Mouse (Mus musculus) A20 (cell line): Measurements from ENCODE around the gene Pias1.
A peak's percentile ranks its signal among the peaks of the same experiment; 100 is the strongest.
"Not testable (repeated sequence)": the region's sequence is repeated elsewhere in the genome, so short reads cannot be mapped to it uniquely, and the experiment has no call there.

Experiments
- DNase-seq: peaks from one replicate; pipeline ENCODE4 v3.0.0-alpha.2; 2011; ENCODE audit warnings: low read depth, low spot score

The Pias1 gene

GRCm38 (mm10) chr9:62944063-62944462 is 43.7 kb downstream of the Pias1 start:
- DNase-seq: no peak

GRCm38 (mm10) chr9:62940966-62941365 is 46.8 kb downstream of the Pias1 start:
- no peak for DNase-seq

- DNase-seq: no peak
These were observed 51.9 kb downstream of the Pias1 start for GRCm38 (mm10) chr9:62935854-62936253.

GRCm38 (mm10) chr9:62934700-62935400 is 52.9 kb downstream of the Pias1 start:
- DNase-seq: peak; percentile 50

GRCm38 (mm10) chr9:62932575-62933339 is 55.0 kb downstream of the Pias1 start:
- peak; percentile 73 for DNase-seq

GRCm38 (mm10) chr9:62924886-62925610 is 62.7 kb downstream of the Pias1 start:
- DNase-seq: no peak

GRCm38 (mm10) chr9:62920877-62921276 is 66.8 kb downstream of the Pias1 start:
- peak; percentile 56 for DNase-seq

- DNase-seq: no peak
These were observed 70.7 kb downstream of the Pias1 start for GRCm38 (mm10) chr9:62917059-62917458.

GRCm38 (mm10) chr9:62913390-62914069 is 74.2 kb downstream of the Pias1 start:
- DNase-seq: no peak

- no peak for DNase-seq
These were observed 82.7 kb downstream of the Pias1 start for GRCm38 (mm10) chr9:62905039-62905438.

- DNase-seq: no peak
These were observed 83.9 kb downstream of the Pias1 start for GRCm38 (mm10) chr9:62903841-62904240.

GRCm38 (mm10) chr9:62901736-62902135 is 86.0 kb downstream of the Pias1 start:
- DNase-seq: no peak

GRCm38 (mm10) chr9:62894486-62894885 is 93.2 kb downstream of the Pias1 start:
- DNase-seq: peak; percentile 63

- no peak for DNase-seq
These were observed 105.9 kb downstream of the Pias1 start for GRCm38 (mm10) chr9:62881871-62882270.

GRCm38 (mm10) chr9:62877825-62878224 is 109.9 kb downstream of the Pias1 start:
- DNase-seq: no peak

- DNase-seq: no peak
These were observed 110.6 kb downstream of the Pias1 start for GRCm38 (mm10) chr9:62876966-62877616.

- no peak for DNase-seq
These were observed 117.0 kb downstream of the Pias1 start for GRCm38 (mm10) chr9:62870728-62871127.

GRCm38 (mm10) chr9:62869236-62869635 is 118.5 kb downstream of the Pias1 start:
- DNase-seq: not testable (repeated sequence)

GRCm38 (mm10) chr9:62860866-62861265 is 126.9 kb downstream of the Pias1 start:
- DNase-seq: no peak

GRCm38 (mm10) chr9:62860102-62860501 is 127.6 kb downstream of the Pias1 start:
- not testable (repeated sequence) for DNase-seq
